ENCODE assay signal across 8 mouse cellular contexts in genomic region chr11:96145622-96146270, GRCm38 (mm10). TPM values are rescaled to one million over a fixed set of nuclear protein-coding genes. Genes with fewer than 3 reads are reported as not detected.
DNase-seq lines count a peak whose midpoint lies in the region; ATAC-seq and TF ChIP-seq lines count a peak whose summit lies in the region.

No protein-coding gene starts in this region.

- H3K27me3 ChIP-seq in G1E (ENCODE audit: insufficient read depth, low read length), result peaks cover 61% of the 10 kb centered on the region
- H3K27me3 ChIP-seq in forebrain, embryonic 16.5 days (replicated peaks; ENCODE audit: control insufficient read depth, insufficient read depth, low read length), result peaks cover 25% of the 10 kb centered on the region

- no peaks in the 10 kb centered on the region for H3K36me3 ChIP-seq in G1E (replicated peaks)
- H3K36me3 ChIP-seq in forebrain, embryonic 16.5 days (ENCODE audit: control insufficient read depth, insufficient read depth), result no peaks in the 10 kb centered on the region

- peak overlapping the region; percentile 33 for H3K4me2 ChIP-seq in forebrain, embryonic 16.5 days (ENCODE audit: low read length)

- peak; percentile 72 for DNase-seq in G1E (ENCODE audit: low spot score)
- peak; percentile 81 for DNase-seq in brain, embryonic 14.5 days (ENCODE audit: low read depth)
- DNase-seq in layer of hippocampus, adult 9-11 months, result peak; percentile 15
- peak; percentile 85 for DNase-seq in lung, postnatal 10 days
- DNase-seq in retina, postnatal 1 day, result peak; percentile 84
- peak; percentile 66 to 72 for DNase-seq in urinary bladder, postnatal 36 days (ENCODE audit: low spot score in 2 of 2)

- peaks cover 5% of the 10 kb centered on the region; the same call in 1 of the 2 replicates for H3K4me1 ChIP-seq in G1E (ENCODE audit: insufficient read depth, low read depth, low read length)
- peaks cover 4% of the 10 kb centered on the region; the same call in 1 of the 2 replicates for H3K4me1 ChIP-seq in forebrain, embryonic 16.5 days (replicated peaks; ENCODE audit: control insufficient read depth, insufficient read depth, low read length)

- no peak overlapping the region for H3K27ac ChIP-seq in forebrain, embryonic 16.5 days (ENCODE audit: low read length)

- H3K9ac ChIP-seq in forebrain, embryonic 16.5 days (replicated peaks; ENCODE audit: low read depth, low read length), result no peak overlapping the region

- H3K4me3 ChIP-seq in G1E (ENCODE audit: low read depth, low read length), result no peak overlapping the region
- no peak overlapping the region for H3K4me3 ChIP-seq in forebrain, embryonic 16.5 days (replicated peaks; ENCODE audit: low read length)

- 2% methylated on average over 15 of the region's 15 CpGs for WGBS in forebrain, embryonic 16.5 days

- peak; percentile 46 for TF ChIP-seq CTCF in G1E (IDR thresholded peaks at IDR 0.05; ENCODE audit: low read depth, low read length)
- TF ChIP-seq CTCF in brain, embryonic 14.5 days (IDR thresholded peaks at IDR 0.05; ENCODE audit: borderline replicate concordance, extremely low read depth, insufficient read depth, insufficient read length), result peak; percentile 81

- no peak for ATAC-seq in G1E (ENCODE audit: extremely low read depth, insufficient number of reproducible peaks, low FRiP score, poor library complexity, severe bottlenecking)
- peak; percentile 70 for ATAC-seq in forebrain, embryonic 16.5 days
- ATAC-seq in hematopoietic stem cell, adult 5-6 weeks (replicated peaks in 1 of 2; ENCODE audit: insufficient read depth in 1 of 2, low FRiP score in 2 of 2, low TSS enrichment in 1 of 2, low read depth in 1 of 2, poor library complexity in 2 of 2, severe bottlenecking in 2 of 2), result peak; percentile 64 to 78; a peak in 3 of 4 replicates

- H3K9me3 ChIP-seq in G1E (replicated peaks), result no peaks in the 10 kb centered on the region
- H3K9me3 ChIP-seq in forebrain, embryonic 16.5 days (ENCODE audit: control insufficient read depth, low read length), result 0 out of 2 replicates have a peak, but pooled peaks cover 2% of the 10 kb centered on the region

- no peak for TF ChIP-seq POLR2A in brain, embryonic 14.5 days (IDR thresholded peaks at IDR 0.05; ENCODE audit: borderline replicate concordance, extremely low read depth, insufficient read depth, insufficient read length, poor library complexity, severe bottlenecking)

RNA-seq across cellular contexts. Expression of gene Ttll6, which starts 12.2 kb away (rescaled TPM):
- total RNA-seq in G1E (2014; fragmentation: Nextera tagmentation) (not detected in 2 replicates), G1E (2017) (not detected in 2 replicates)
- not detected in 2 replicates for polyA plus RNA-seq in G1E (2012)
- 0.71 and 0.86 TPM in 2 replicates for polyA plus RNA-seq in brain, embryonic 14.5 days (2012; rRNA removed)
- polyA plus RNA-seq in forebrain, embryonic 16.5 days (2015; fragmentation: Nextera tagmentation; extraction: Ambion mirVana), result 0.09 and 0.11 TPM in 2 replicates
- not detected in 2 replicates for total RNA-seq in hematopoietic stem cell, adult 5-6 weeks (2017)

RNA-seq across cellular contexts. Expression of gene Calcoco2, which starts 34.0 kb away (rescaled TPM):
- not detected in 2 replicates for total RNA-seq in G1E (2014; fragmentation: Nextera tagmentation)
- not detected in 2 replicates for total RNA-seq in G1E (2017)
- not detected in 2 replicates for polyA plus RNA-seq in G1E (2012)
- not detected in 2 replicates for polyA plus RNA-seq in brain, embryonic 14.5 days (2012; rRNA removed)
- polyA plus RNA-seq in forebrain, embryonic 16.5 days (2015; fragmentation: Nextera tagmentation; extraction: Ambion mirVana), result 0.17 and 0.22 TPM in 2 replicates
- total RNA-seq in hematopoietic stem cell, adult 5-6 weeks (2017), result not detected in 2 replicates

RNA-seq across cellular contexts. Expression of gene Hoxb13, which starts 48.4 kb away (rescaled TPM):
- 17.4 and 25.0 TPM in 2 replicates for total RNA-seq in G1E (2014; fragmentation: Nextera tagmentation)
- 38.8 and 46.4 TPM in 2 replicates for total RNA-seq in G1E (2017)
- 93.3 and 93.9 TPM in 2 replicates for polyA plus RNA-seq in G1E (2012)
- not detected in 2 replicates for polyA plus RNA-seq in brain, embryonic 14.5 days (2012; rRNA removed)
- 0.13 TPM in 1 of 2 replicates, not detected in the other for polyA plus RNA-seq in forebrain, embryonic 16.5 days (2015; fragmentation: Nextera tagmentation; extraction: Ambion mirVana)
- total RNA-seq in hematopoietic stem cell, adult 5-6 weeks (2017), result not detected in 2 replicates

Comparison
In these comparisons a context has a peak if more than half of its experiments do, and no peak if none do; other contexts are left out.
1. DNase-seq: peak in every context shown above with its lines; median percentile 85 in lung, postnatal 10 days; 84 in retina, postnatal 1 day; 81 in brain, embryonic 14.5 days; 72 in G1E; 69 in urinary bladder, postnatal 36 days; 15 in layer of hippocampus, adult 9-11 months.
2. RNA of gene Hoxb13, which starts 48.4 kb away (polyA plus RNA-seq): 93.3 to 93.9 TPM in G1E; 0.13 TPM in forebrain, embryonic 16.5 days and not detected in brain, embryonic 14.5 days; every median in the first group is over 10 times any median in the second.